Comparison of ENCODE assay signal across 8 mouse cellular contexts in genomic region chr8:93812566-93813404, GRCm38 (mm10). TPM values are rescaled to one million over a fixed set of nuclear protein-coding genes. Genes with fewer than 3 reads are reported as not detected.
DNase-seq lines count a peak whose midpoint lies in the region; ATAC-seq lines count a peak whose summit lies in the region.

No protein-coding gene starts in this region.

- peaks cover 29% of the 10 kb centered on the region for H3K4me1 ChIP-seq in kidney, embryonic 16.5 days (ENCODE audit: insufficient read depth, low read length)
- H3K4me1 ChIP-seq in forebrain, embryonic 12.5 days = peaks cover 44% of the 10 kb centered on the region
- peaks cover 13% of the 10 kb centered on the region; the same call in 1 of the 2 replicates for H3K4me1 ChIP-seq in liver, embryonic 15.5 days (replicated peaks)

- H3K27ac ChIP-seq in kidney, embryonic 16.5 days (ENCODE audit: low read length) = no peak overlapping the region
- H3K27ac ChIP-seq in forebrain, embryonic 12.5 days = peak overlapping the region; percentile 97
- no peak overlapping the region for H3K27ac ChIP-seq in liver, embryonic 15.5 days (replicated peaks)

- H3K4me3 ChIP-seq in kidney, embryonic 16.5 days (ENCODE audit: low read length) = peak overlapping the region; percentile 37
- H3K4me3 ChIP-seq in forebrain, embryonic 12.5 days (replicated peaks) = peak overlapping the region; percentile 78
- 0 out of 2 replicates have a peak overlapping the region, but pooled peaks have one; percentile 1 for H3K4me3 ChIP-seq in liver, embryonic 15.5 days (replicated peaks)

- H3K4me2 ChIP-seq in kidney, embryonic 16.5 days (replicated peaks; ENCODE audit: low read depth, low read length) = peak overlapping the region; percentile 62
- peak overlapping the region; percentile 90 for H3K4me2 ChIP-seq in forebrain, embryonic 12.5 days
- 0 out of 2 replicates have a peak overlapping the region, but pooled peaks have one; percentile 10 for H3K4me2 ChIP-seq in liver, embryonic 15.5 days

- ATAC-seq in kidney, embryonic 16.5 days (ENCODE audit: low FRiP score, low TSS enrichment) = no peak
- ATAC-seq in forebrain, embryonic 12.5 days (ENCODE audit: low FRiP score) = peak; percentile 5
- no peak for ATAC-seq in liver, embryonic 15.5 days (ENCODE audit: insufficient read depth)
- ATAC-seq in erythroblast, adult 5-6 weeks (replicated peaks; ENCODE audit: low FRiP score, poor library complexity, severe bottlenecking) = no peak

- no peaks in the 10 kb centered on the region for H3K36me3 ChIP-seq in kidney, embryonic 16.5 days (ENCODE audit: insufficient read depth, low read length)
- H3K36me3 ChIP-seq in forebrain, embryonic 12.5 days (replicated peaks) = peaks cover 5% of the 10 kb centered on the region; the same call in 1 of the 2 replicates
- H3K36me3 ChIP-seq in liver, embryonic 15.5 days (replicated peaks) = no peaks in the 10 kb centered on the region

- peaks cover 30% of the 10 kb centered on the region for H3K27me3 ChIP-seq in kidney, embryonic 16.5 days (ENCODE audit: insufficient read depth, low read length)
- peaks cover 5% of the 10 kb centered on the region; the same call in 1 of the 2 replicates for H3K27me3 ChIP-seq in forebrain, embryonic 12.5 days
- H3K27me3 ChIP-seq in liver, embryonic 15.5 days = peaks cover 72% of the 10 kb centered on the region

- no peak for DNase-seq in kidney, adult 18-20 months
- peak; percentile 68 for DNase-seq in cerebellum, adult 9-10 months
- DNase-seq in ovary, postnatal 36 days (ENCODE audit: low spot score) = no peak
- DNase-seq in B cell, adult 2 months = no peak

- WGBS in kidney, embryonic 16.5 days = 7% methylated on average over 35 of the region's 35 CpGs
- 1% methylated on average over 35 of the region's 35 CpGs for WGBS in forebrain, embryonic 12.5 days
- 9% methylated on average over 35 of the region's 35 CpGs for WGBS in liver, embryonic 15.5 days (ENCODE audit: insufficient replicate concordance)

- H3K9ac ChIP-seq in kidney, embryonic 16.5 days (replicated peaks; ENCODE audit: low read length) = no peak overlapping the region
- peak overlapping the region; percentile 90 for H3K9ac ChIP-seq in forebrain, embryonic 12.5 days
- no peak overlapping the region for H3K9ac ChIP-seq in liver, embryonic 15.5 days

- H3K9me3 ChIP-seq in kidney, embryonic 16.5 days (ENCODE audit: low read length) = no peaks in the 10 kb centered on the region
- no peaks in the 10 kb centered on the region for H3K9me3 ChIP-seq in forebrain, embryonic 12.5 days
- H3K9me3 ChIP-seq in liver, embryonic 15.5 days (replicated peaks) = no peaks in the 10 kb centered on the region

RNA-seq across cellular contexts. Expression of gene Gnao1, which starts 3.0 kb away (rescaled TPM):
- polyA plus RNA-seq in kidney, embryonic 16.5 days (2015; fragmentation: Nextera tagmentation; extraction: Ambion mirVana) = 2.8 and 3.3 TPM in 2 replicates
- 84.5 and 89.7 TPM in 2 replicates for polyA plus RNA-seq in forebrain, embryonic 12.5 days (2016; fragmentation: Nextera tagmentation; extraction: Ambion mirVana)
- 0.15 and 0.74 TPM in 2 replicates for polyA plus RNA-seq in liver, embryonic 15.5 days (2015; fragmentation: Nextera tagmentation; extraction: Ambion mirVana)
- total RNA-seq in erythroblast, adult 5-6 weeks (2015; ENCODE audit: low replicate concordance) = not detected in 2 replicates
- total RNA-seq in erythroblast, adult 5-6 weeks (2017; ENCODE audit: low replicate concordance) = not detected in 2 replicates

Comparison
In these comparisons a context has a peak if more than half of its experiments do, and no peak if none do; other contexts are left out.
1. H3K4me2 ChIP-seq: peak in every context shown above with its lines; median percentile 90 in forebrain, embryonic 12.5 days; 62 in kidney, embryonic 16.5 days; 10 in liver, embryonic 15.5 days.
2. H3K4me3 ChIP-seq: peak in every context shown above with its lines; median percentile 78 in forebrain, embryonic 12.5 days; 37 in kidney, embryonic 16.5 days; 1 in liver, embryonic 15.5 days.
3. RNA of gene Gnao1, which starts 3.0 kb away (polyA plus RNA-seq): 84.5 to 89.7 TPM in forebrain, embryonic 12.5 days; 2.8 to 3.3 TPM in kidney, embryonic 16.5 days and 0.15 to 0.74 TPM in liver, embryonic 15.5 days; every median in the first group is over 10 times any median in the second.